Mouse (Mus musculus) heart, adult 2 months (tissue): ENCODE results near the gene Tmed5. TPM values are rescaled to one million over a fixed set of nuclear protein-coding genes. Genes with fewer than 3 reads are reported as not detected.

Experiments
- DNase-seq, 2 experiments: peaks; one replicate each; pipeline ENCODE4 v3.0.0; 2021
- H3K27ac ChIP-seq: fragments of 200-600 bp; 2 replicates; pipeline ENCODE4 v1.8.1; 2022
- H3K27me3 ChIP-seq: fragments of 200-500 bp; 2 replicates; pipeline ENCODE4 v1.6.1; 2012; ENCODE audit warnings: mild to moderate bottlenecking, low read length, inconsistent platforms, mixed read lengths; ENCODE audit not compliant: control insufficient read depth, insufficient read depth
- H3K36me3 ChIP-seq: fragments of 200-500 bp; 2 replicates; pipeline ENCODE4 v1.6.1; 2012; ENCODE audit warnings: low read length, inconsistent platforms; ENCODE audit not compliant: control insufficient read depth, insufficient read depth
- H3K4me1 ChIP-seq: fragments of 200-500 bp; 2 replicates; pipeline ENCODE4 v1.6.1; 2011; ENCODE audit warnings: low read length; ENCODE audit not compliant: control insufficient read depth, insufficient read depth
- H3K4me3 ChIP-seq: fragments of 200-600 bp; 2 replicates; pipeline ENCODE4 v1.8.1; 2022
- H3K79me2 ChIP-seq: fragments of 200-500 bp; replicated peaks from 2 replicates; pipeline ENCODE4 v1.6.1; 2012; ENCODE audit warnings: mild to moderate bottlenecking, inconsistent platforms, low read length, moderate library complexity, mixed read lengths; ENCODE audit not compliant: control insufficient read depth, insufficient read depth
- H3K9ac ChIP-seq: fragments of 200-500 bp; 2 replicates; pipeline ENCODE4 v1.6.1; 2012; ENCODE audit warnings: low read depth, mild to moderate bottlenecking, control low read depth, inconsistent platforms, low read length, mixed read lengths
- CTCF ChIP-seq: fragments of 200-600 bp; IDR thresholded peaks from 2 replicates; pipeline ENCODE4 v1.8.1; 2022; ENCODE audit warnings: antibody characterized with exemption, mild to moderate bottlenecking, moderate library complexity
- EP300 ChIP-seq: fragments of 200-500 bp; IDR thresholded peaks from 2 replicates; pipeline ENCODE4 v1.6.1; 2011; ENCODE audit warnings: low read depth, low read length, control low read depth; ENCODE audit not compliant: insufficient read depth
- POLR2A ChIP-seq: fragments of 200-500 bp; IDR thresholded peaks from 2 replicates; pipeline ENCODE4 v1.6.1; 2011; ENCODE audit warnings: mild to moderate bottlenecking, low read depth, low read length, control low read depth; ENCODE audit not compliant: insufficient read depth
- WGBS: fragments of 180-500 bp; shearing (Covaris S2); methylation state at CpG from one replicate; pipeline ENCODE4 v1.1.7; 2018; 5-methylcytosine and 5-hydroxymethylcytosine counted together
- intact Hi-C: fragments of 180-260 bp; cut with DNase I; formaldehyde crosslinking; loops from one replicate; pipeline ENCODE4 v1.15.1; 2025
- long read RNA-seq: library from polyadenylated mRNA; stranded (forward); transcript quantifications from one replicate; pipeline ENCODE4 v2.0.0, GENCODE M21; 2021
- polyA plus RNA-seq: library from polyadenylated mRNA; depleted of rRNA; stranded (reverse); fragments of >200 nt; gene quantifications from 2 replicates; pipeline ENCODE4 v1.2.3, GENCODE M21; 2012; rRNA removed
- total RNA-seq, 2 experiments: library from RNA; stranded (reverse); gene quantifications; 2 replicates each; pipeline ENCODE4 v1.2.3; 2021

The Tmed5 gene
- total RNA-seq (10 to 100 TPM; 28.6 to 29.8 TPM), polyA plus RNA-seq (20.2 and 32.4 TPM in 2 replicates)
- long read RNA-seq, transcript Tmed5-201 (4 exons, 3,800 nt): major isoform, 36 of 41 reads
- long read RNA-seq, partial matches to known transcripts: 0 of 41 reads
- long read RNA-seq, other reads (novel, unspliced or antisense): 3 of 41 reads

GRCm38 (mm10) chr5:108132441-108133243, at the start of gene Tmed5, which contains the start of gene Ccdc18:
Tmed5 (minus strand) TSS chr5:108132620.
Ccdc18 (plus strand) TSS chr5:108132875.
- intact Hi-C loops: loop anchor here (1.0 to 5.0 kb wide), 4 partner anchors 67 to 230 kb away; partner anchors contain the start of genes Dr1, Fam69a, Mtf2 and Rpl5
- peak within 1 kb of the TSS; percentile 89 for H3K9ac ChIP-seq
- TF ChIP-seq EP300: 0 out of 2 replicates have a peak, but pooled peaks have one; percentile 57
- peak; percentile 80 for TF ChIP-seq POLR2A
- TF ChIP-seq CTCF: peak; percentile 50
- 0 out of 2 replicates have a peak, but pooled peaks cover 2% of the 10 kb centered on the region for H3K36me3 ChIP-seq
- H3K4me3 ChIP-seq: peak within 1 kb of the TSS; percentile 94
- DNase-seq: peak; percentile 98 to 99
- no peaks in the 10 kb centered on the region for H3K27me3 ChIP-seq
- peak within 1 kb of the TSS; percentile 95 for H3K27ac ChIP-seq
- peaks cover 3% of the 10 kb centered on the region; the same call in 1 of the 2 replicates for H3K4me1 ChIP-seq
- under 1% methylated on average over 65 of the region's 65 CpGs for WGBS
- peaks cover 1% of the 10 kb centered on the region; the same call in 1 of the 2 replicates for H3K79me2 ChIP-seq

DNA sequence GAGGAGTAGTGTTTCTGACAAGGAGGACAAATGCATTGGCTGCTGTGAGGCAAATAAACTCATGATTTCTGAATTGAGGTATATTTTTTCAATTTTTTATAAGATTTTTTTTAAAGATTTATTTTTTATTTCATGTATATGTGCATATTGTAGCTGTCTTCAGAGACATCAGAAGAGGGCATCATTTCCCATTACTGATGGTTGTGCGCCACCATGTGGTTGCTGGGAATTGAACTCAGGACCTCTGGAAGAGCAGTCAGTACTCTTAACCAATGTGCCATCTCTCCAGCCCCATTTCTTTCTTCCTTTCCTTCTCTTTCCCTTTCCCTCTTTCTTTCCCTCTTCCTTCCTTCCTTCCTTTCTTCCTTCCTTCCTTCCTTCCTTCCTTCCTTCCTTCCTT, 31.3 kb upstream of the Tmed5 start:
- peak; percentile 28 to 53 for DNase-seq

DNA sequence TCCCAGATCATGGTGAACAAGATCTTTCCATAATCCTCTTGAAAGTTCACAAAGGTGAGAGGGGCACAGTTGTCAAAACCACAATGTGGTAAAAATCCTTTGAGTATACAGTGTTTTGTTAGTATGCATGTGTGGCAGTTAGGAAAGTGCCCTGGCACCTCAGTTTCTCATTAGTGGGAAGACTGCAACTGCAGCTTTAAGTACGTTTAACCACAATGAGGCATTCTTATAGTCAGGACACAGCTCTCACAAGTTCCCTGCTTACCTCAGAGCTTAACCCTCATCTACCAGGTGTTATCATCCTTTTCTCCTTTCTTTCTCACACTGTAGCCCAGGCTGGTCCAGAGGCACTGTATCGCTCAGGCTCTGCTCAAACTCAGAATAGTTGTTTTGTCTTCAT, 28.4 kb upstream of the Tmed5 start:
- intact Hi-C loops: loop anchor here (5.0 kb wide), 1 partner anchor 238 kb away; no protein-coding TSS in a partner anchor
- H3K4me1 ChIP-seq: no peaks in the 10 kb centered on the region
- no peak for TF ChIP-seq POLR2A
- no peak for TF ChIP-seq CTCF
- no peak for TF ChIP-seq EP300
- no peaks in the 10 kb centered on the region for H3K27me3 ChIP-seq
- no peaks in the 10 kb centered on the region for H3K79me2 ChIP-seq
- no peak overlapping the region for H3K27ac ChIP-seq
- WGBS: 84% methylated on average over 2 of the region's 2 CpGs
- no peak overlapping the region for H3K9ac ChIP-seq
- no peak for DNase-seq
- H3K36me3 ChIP-seq: no peaks in the 10 kb centered on the region
- no peak overlapping the region for H3K4me3 ChIP-seq

More for the DNA sequence above, 31.3 kb upstream of the Tmed5 start:
- Histone ChIP-seq H3K79me2 (no peaks in the 10 kb centered on the region), H3K27ac (no peak overlapping the region), H3K4me3 (no peak overlapping the region), H3K4me1 (no peaks in the 10 kb centered on the region), H3K9ac (no peak overlapping the region), H3K27me3 (no peaks in the 10 kb centered on the region), H3K36me3 (no peaks in the 10 kb centered on the region)
- 44% methylated on average over 1 of the region's 1 CpGs for WGBS
- peak; percentile 73 for TF ChIP-seq CTCF
- no peak for TF ChIP-seq EP300
- intact Hi-C loops: loop anchor here (1.0 to 5.0 kb wide), 2 partner anchors 129 to 241 kb away; no protein-coding TSS in a partner anchor

GRCm38 (mm10) chr5:108152592-108152991, 20.2 kb upstream of the Tmed5 start:
- H3K9ac ChIP-seq: no peak overlapping the region
- no peaks in the 10 kb centered on the region for H3K79me2 ChIP-seq
- intact Hi-C loops: no loop called here
- no peak for TF ChIP-seq EP300
- no peak for TF ChIP-seq POLR2A
- TF ChIP-seq CTCF: no peak
- H3K27ac ChIP-seq: no peak overlapping the region
- WGBS: 92% methylated on average over 1 of the region's 1 CpGs
- H3K36me3 ChIP-seq: no peaks in the 10 kb centered on the region
- DNase-seq: no peak
- no peaks in the 10 kb centered on the region for H3K27me3 ChIP-seq
- H3K4me1 ChIP-seq: no peaks in the 10 kb centered on the region
- H3K4me3 ChIP-seq: no peak overlapping the region

DNA sequence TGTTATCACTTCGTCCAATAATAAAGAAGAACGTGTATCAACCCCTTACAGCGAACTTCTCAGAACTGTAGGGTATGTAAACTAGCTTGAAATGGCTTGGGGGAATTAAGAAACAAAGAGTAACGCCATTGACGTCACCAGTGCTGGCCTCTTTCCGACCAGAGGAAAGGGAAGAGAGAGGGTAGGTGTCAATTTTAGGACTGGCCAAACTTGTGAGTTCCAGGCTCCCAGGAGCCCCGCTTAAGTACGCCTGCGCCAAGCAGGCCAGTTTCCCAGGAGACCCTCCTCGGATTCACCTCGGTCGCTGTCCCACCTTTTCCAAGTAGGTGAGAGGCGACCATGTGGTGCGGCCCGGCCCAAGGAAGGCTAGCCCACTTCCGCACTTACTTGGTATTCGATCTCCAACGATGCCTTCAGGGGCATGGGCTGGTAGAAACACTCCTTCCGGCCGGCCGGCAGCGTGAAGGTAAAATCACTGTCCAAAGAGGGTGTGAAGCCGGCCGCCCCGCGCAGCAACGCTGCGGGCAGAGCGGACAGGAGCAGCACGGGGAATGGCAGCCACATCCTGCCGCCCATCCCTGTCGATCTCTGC, 475 bp downstream of the Tmed5 start:
- Histone ChIP-seq H3K27ac (peak overlapping the region; percentile 95), H3K4me1 (peaks cover 3% of the 10 kb centered on the region), H3K79me2 (peaks cover 1% of the 10 kb centered on the region; the same call in 1 of the 2 replicates), H3K4me3 (peak overlapping the region; percentile 94), H3K9ac (peak overlapping the region; percentile 89), H3K27me3 (no peaks in the 10 kb centered on the region), H3K36me3 (0 out of 2 replicates have a peak, but pooled peaks cover 2% of the 10 kb centered on the region)
- DNase-seq: peak; percentile 65 to 74
- TF ChIP-seq POLR2A (no peak), CTCF (no peak), EP300 (no peak)
- intact Hi-C loops: loop anchor here (1.0 to 5.0 kb wide), 4 partner anchors 67 to 230 kb away; partner anchors contain the start of genes Dr1, Fam69a, Mtf2 and Rpl5
- WGBS: under 1% methylated on average over 32 of the region's 32 CpGs
